Mouse (Mus musculus): ENCODE results near the gene Setd7. TPM values are rescaled to one million over a fixed set of nuclear protein-coding genes. Genes with fewer than 3 reads are reported as not detected.
A peak's percentile ranks its signal among the peaks of the same experiment; 100 is the strongest.
"Not testable (repeated sequence)": the region's sequence is repeated elsewhere in the genome, so short reads cannot be mapped to it uniquely, and the experiment has no call there.

The Setd7 gene
- polyA plus RNA-seq, 1 experiment from 2014 or later, result 5.0 TPM

DNA sequence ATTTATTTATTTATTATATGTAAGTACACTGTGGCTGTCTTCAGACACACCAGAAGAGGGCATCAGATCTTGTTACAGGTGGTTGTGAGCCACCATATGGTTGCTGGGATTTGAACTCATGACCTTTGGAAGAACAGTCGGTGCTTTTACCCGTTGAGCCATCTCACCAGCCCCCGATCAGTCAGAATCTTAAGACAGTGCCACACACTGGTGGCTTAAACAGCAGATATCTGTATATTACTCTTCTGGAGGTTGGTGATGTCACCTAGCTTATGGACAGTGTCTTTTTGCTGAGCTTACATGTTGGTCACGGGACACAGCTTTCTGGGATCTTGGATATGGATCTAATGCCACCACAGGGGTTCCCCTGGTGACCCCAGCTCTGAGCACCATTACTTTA is 18.6 kb upstream of the Setd7 start:
- not testable (repeated sequence) for H3K27ac ChIP-seq; H3K36me3 ChIP-seq (replicated peaks); H3K27me3 ChIP-seq (ENCODE audit: poor library complexity, severe bottlenecking); DNase-seq (ENCODE audit: extremely low spot score, low spot score); H3K4me3 ChIP-seq; H3K9me3 ChIP-seq
- H3K4me1 ChIP-seq, result peaks cover 25% of the 10 kb centered on the region
- WGBS, result 87% methylated on average over 4 of the region's 4 CpGs

DNA sequence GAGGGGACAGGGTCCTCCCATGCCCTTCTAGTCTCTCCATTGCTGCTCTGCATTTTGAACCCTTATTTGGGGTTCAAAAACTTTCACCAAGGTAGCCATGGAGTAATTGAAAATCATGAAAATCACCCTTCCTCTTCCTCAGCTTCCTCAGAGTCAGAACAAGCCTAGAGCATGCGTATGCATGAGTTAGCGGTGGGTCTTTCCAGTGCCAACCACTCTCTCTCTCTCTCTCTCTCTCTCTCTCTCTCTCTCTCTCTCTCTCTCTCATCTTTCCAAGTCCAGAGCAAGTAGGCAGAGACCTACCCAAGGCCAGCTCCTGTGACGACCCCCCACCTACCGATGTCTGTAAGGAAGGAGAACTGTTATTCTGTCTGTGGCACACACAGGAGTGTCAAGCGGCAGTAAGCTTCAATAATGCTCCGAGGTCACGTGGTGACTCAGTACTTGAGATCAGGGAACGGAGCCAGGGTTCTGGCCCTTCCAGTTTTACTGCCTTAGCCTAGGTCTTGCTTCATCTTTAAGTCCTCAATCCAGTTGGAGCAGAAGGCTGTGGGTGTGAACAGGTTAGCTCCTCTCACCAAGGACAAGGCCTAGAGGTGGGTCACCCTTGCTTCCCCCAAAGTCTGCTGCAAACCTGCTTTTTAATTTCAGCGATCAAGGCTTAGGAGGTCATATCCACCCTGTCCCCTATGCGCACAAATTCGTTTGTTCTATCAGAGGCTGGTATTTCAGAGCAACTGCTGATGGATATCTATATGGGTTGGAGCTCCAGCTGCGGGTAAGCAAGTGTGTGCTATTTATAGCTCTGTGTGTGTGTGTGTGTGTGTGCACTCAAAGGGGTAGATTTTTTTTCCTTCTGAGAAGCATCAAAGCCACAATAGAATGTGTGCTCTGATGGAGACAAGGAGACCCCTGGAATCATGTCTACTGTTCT is 17.4 kb upstream of the Setd7 start:
- Histone ChIP-seq H3K9me3 (no peaks in the 10 kb centered on the region), H3K36me3 (replicated peaks) (no peaks in the 10 kb centered on the region), H3K4me3 (no peak overlapping the region), H3K27me3 (ENCODE audit: poor library complexity, severe bottlenecking) (no peaks in the 10 kb centered on the region), H3K4me1 (peaks cover 19% of the 10 kb centered on the region), H3K27ac (peak overlapping the region; percentile 37; the same call in 1 of the 2 replicates)
- 89% methylated on average over 12 of the region's 12 CpGs for WGBS
- DNase-seq (ENCODE audit: extremely low spot score, low spot score), result no peak

DNA sequence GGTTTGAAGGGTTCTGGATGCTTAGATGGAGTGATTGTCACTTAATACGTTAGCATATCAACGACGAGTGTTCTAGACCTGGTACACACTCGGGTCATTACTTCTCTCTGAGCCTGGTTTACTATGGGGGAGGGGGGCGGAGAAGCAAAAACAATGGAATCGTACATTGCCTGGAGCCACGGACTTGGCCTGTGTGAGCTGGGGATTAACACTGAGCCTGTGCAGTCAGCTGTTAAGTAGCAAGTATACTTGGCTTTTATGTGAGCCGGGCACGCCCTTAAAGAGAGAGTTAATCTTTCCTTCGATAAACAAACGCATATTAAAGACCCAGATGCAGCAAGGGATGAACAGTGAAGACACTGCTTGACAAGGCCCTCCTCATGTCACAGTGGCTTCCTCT is 16.7 kb upstream of the Setd7 start:
- no peaks in the 10 kb centered on the region for H3K36me3 ChIP-seq (replicated peaks)
- no peak for DNase-seq (ENCODE audit: extremely low spot score, low spot score)
- peaks cover 19% of the 10 kb centered on the region for H3K4me1 ChIP-seq
- H3K27me3 ChIP-seq (ENCODE audit: poor library complexity, severe bottlenecking), result no peaks in the 10 kb centered on the region
- no peak overlapping the region for H3K4me3 ChIP-seq
- 55% methylated on average over 11 of the region's 11 CpGs for WGBS
- H3K27ac ChIP-seq, result peak overlapping the region; percentile 37; the same call in 1 of the 2 replicates
- no peaks in the 10 kb centered on the region for H3K9me3 ChIP-seq

DNA sequence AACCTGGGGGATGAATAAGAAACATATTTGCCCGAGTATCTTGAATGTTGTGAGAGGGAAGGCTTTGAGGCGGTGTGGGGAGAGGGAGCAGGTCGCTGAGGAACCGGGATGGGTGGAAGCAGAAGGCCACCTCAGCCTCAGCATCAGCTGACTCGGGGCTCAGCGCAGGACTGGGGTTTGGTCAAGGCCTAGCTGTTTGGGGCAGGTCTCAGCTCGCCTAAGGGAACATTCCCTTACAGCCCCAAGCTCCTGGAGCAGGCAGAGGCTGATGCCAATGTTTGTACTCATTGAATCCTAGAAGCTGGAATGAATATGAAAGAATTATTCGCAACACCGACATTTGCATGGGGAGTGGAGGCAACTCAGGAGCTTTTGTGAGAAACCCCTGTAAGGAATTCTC is 13.2 kb upstream of the Setd7 start:
- H3K36me3 ChIP-seq (replicated peaks), result no peaks in the 10 kb centered on the region
- H3K4me1 ChIP-seq, result peaks cover 19% of the 10 kb centered on the region
- DNase-seq (ENCODE audit: extremely low spot score, low spot score), result no peak
- H3K9me3 ChIP-seq, result no peaks in the 10 kb centered on the region
- no peak overlapping the region for H3K27ac ChIP-seq
- H3K27me3 ChIP-seq (ENCODE audit: poor library complexity, severe bottlenecking), result no peaks in the 10 kb centered on the region
- no peak overlapping the region for H3K4me3 ChIP-seq
- WGBS, result 78% methylated on average over 9 of the region's 9 CpGs

DNA sequence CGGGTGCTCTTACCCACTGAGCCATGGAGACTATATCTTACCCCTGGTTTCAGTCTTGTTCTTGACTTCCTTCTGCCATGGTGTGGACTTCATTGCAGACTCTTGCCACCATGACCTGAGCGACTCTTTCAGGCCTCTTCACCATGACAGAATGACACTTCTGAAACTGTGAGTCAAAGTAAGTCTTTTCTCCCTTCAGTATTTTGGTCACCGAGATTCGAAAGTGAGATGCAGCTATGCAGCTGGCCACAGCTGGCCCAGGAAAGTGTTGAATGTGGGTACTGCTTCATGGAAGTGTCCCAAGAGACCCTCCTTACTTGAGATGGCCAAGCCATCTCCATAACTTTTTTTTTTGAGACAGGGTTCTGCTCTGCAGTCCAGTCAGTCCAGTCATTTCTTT is 9.5 kb upstream of the Setd7 start:
- 91% methylated on average over 4 of the region's 4 CpGs for WGBS
- no peak overlapping the region for H3K4me3 ChIP-seq
- H3K36me3 ChIP-seq (replicated peaks), result no peaks in the 10 kb centered on the region

DNA sequence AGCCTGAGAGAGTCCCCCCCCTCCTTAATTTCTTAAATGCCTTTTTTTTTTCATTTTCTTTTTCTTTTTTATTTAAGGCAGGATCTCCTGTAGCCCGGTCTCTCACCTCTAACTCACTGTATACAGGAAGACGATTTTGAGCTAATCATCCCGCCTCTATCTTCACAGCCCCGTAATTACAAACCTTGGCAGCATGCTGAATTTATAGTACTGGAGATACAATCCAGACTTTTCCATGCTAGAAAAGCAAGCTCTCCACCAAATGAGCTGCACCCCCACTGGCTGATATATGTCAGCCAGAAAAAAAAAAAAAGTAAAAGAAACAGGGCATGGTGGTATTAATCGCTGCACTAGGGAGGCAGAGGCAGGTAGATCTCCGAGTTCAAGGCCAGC is 1.3 kb upstream of the Setd7 start:
- Histone ChIP-seq H3K36me3 (replicated peaks) (peaks cover 9% of the 10 kb centered on the region), H3K4me1 (peaks cover 31% of the 10 kb centered on the region), H3K9me3 (no peaks in the 10 kb centered on the region), H3K27ac (0 out of 2 replicates have a peak overlapping the region, but pooled peaks have one; percentile 98), H3K4me3 (peak overlapping the region; percentile 87; the same call in 1 of the 2 replicates), H3K27me3 (ENCODE audit: poor library complexity, severe bottlenecking) (peaks cover 11% of the 10 kb centered on the region; the same call in 1 of the 2 replicates)
- WGBS, result 79% methylated on average over 6 of the region's 6 CpGs
- no peak for DNase-seq (ENCODE audit: extremely low spot score, low spot score)

More for the DNA sequence above, 9.5 kb upstream of the Setd7 start:
- no peaks in the 10 kb centered on the region for H3K9me3 ChIP-seq
- no peak overlapping the region for H3K27ac ChIP-seq
- H3K27me3 ChIP-seq (ENCODE audit: poor library complexity, severe bottlenecking), result no peaks in the 10 kb centered on the region
- peaks cover 4% of the 10 kb centered on the region; the same call in 1 of the 2 replicates for H3K4me1 ChIP-seq
- no peak for DNase-seq (ENCODE audit: extremely low spot score, low spot score)

DNA sequence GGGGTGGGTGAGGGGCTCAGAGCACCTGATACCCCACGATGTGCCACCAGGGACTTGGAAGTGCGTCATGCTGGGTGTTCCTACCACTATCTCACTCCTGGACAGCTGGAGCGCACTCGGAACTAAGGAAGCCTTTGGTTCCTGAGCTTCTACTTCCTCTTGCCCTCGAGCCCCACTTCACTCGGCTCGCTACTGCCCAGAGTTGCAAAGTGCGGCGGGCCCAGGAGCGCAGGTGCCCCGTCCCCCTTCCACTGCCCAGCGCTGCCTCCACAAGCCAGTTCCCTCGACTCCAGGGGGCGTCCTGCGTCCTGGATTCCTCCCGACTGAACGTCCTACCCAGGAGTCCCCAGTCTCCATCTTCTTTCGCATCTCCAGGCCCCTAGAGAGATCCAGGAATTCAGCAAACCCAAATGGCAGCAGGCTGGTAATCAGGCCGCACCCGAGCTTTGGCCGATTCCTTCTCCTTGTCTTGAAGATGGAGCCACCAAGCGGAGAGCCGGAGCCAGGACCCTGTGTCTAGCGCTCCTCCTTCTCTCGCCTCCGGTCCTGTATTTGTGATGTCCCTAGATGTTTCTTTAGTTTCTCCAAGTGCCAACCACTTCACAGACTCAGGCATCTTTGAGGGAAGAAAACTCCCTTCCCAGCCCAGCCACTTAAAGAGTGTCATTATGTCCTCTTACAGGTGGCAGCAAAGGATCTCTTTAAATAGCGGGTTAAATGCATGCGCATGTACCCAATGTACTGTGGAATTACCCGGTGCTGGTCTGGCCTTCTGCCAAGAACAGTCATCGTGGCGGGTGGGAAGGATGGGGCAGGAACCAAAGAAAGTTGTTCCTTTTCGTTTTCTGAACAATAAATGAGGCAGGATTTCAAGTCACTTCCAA is 672 bp upstream of the Setd7 start:
- peak overlapping the region; percentile 87 for H3K4me3 ChIP-seq
- DNase-seq (ENCODE audit: extremely low spot score, low spot score), result peak; percentile 29
- peaks cover 11% of the 10 kb centered on the region; the same call in 1 of the 2 replicates for H3K27me3 ChIP-seq (ENCODE audit: poor library complexity, severe bottlenecking)
- 4% methylated on average over 32 of the region's 32 CpGs for WGBS
- H3K4me1 ChIP-seq, result peaks cover 32% of the 10 kb centered on the region
- peak overlapping the region; percentile 98 for H3K27ac ChIP-seq
- H3K36me3 ChIP-seq (replicated peaks), result peaks cover 11% of the 10 kb centered on the region
- H3K9me3 ChIP-seq, result no peaks in the 10 kb centered on the region

DNA sequence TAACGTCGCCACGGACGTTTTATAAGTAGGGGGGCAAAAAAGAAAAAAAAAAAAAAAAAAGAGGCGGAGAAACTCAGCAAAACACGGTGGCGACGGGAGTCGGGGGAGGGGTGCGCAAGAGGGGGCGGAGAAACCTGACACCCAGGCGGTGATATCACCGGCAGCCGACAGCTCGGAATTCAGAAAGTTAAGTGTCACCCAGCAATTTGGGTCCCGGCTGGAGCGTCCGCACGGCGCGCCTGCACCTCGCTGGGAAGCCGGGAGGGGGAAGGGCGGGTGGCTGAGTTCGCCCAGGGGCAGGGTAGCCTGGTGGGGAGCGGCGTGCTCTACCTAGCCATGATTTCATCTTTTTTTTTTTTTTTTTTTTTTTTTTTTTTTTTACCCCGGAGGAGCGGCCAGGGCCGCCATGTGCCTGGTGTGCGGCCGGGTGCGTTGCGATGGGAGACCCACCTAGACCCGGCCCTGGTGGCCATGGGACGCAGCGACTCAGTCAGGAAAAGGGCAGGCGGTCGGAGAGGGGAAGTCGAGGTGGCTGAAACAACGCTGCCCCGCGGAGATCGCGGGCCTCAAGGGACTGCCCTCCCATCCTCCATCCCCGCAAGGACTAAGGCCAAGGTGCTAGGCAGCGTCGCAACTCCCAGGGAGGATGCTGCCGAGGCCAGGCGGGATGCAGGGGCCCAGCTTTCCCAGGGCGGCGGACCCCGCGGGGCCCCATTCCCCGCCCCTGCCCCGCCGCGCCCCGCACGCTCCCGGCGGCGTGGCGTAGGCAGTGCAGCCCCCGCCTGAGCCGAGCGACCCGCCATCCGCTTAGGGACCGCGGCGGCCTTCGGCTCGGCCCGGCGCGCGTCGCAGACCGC is 857 bp downstream of the Setd7 start:
- Histone ChIP-seq H3K36me3 (replicated peaks) (peaks cover 11% of the 10 kb centered on the region), H3K9me3 (no peaks in the 10 kb centered on the region), H3K27ac (peak overlapping the region; percentile 98), H3K4me3 (peak overlapping the region; percentile 87), H3K4me1 (peaks cover 44% of the 10 kb centered on the region), H3K27me3 (ENCODE audit: poor library complexity, severe bottlenecking) (peaks cover 11% of the 10 kb centered on the region; the same call in 1 of the 2 replicates)
- DNase-seq (ENCODE audit: extremely low spot score, low spot score), result peak; percentile 84
- under 1% methylated on average over 80 of the region's 80 CpGs for WGBS

DNA sequence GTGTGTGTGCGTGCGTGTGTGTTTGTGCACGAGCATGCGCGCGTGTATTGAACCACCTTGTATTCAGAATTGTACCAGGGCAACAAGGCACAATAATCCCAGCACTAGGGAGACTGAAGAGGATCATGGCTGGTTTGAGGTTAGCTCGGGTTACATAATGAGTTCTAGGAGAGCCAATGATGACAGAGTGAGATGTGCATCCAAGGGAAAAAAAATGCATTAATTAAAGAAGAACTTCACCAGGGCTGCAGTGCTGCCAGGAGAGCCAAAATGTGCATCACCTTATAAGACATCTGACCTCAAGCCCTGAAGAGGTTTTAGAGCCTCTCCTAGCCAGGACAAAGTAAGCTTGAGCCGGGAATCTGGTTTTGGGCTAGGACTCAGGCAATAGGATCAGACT is 5.1 kb downstream of the Setd7 start:
- H3K9me3 ChIP-seq, result no peaks in the 10 kb centered on the region
- H3K36me3 ChIP-seq (replicated peaks), result peaks cover 14% of the 10 kb centered on the region
- 73% methylated on average over 8 of the region's 8 CpGs for WGBS
- H3K4me1 ChIP-seq, result peaks cover 55% of the 10 kb centered on the region
- DNase-seq (ENCODE audit: extremely low spot score, low spot score), result no peak
- H3K27me3 ChIP-seq (ENCODE audit: poor library complexity, severe bottlenecking), result no peaks in the 10 kb centered on the region
- no peak overlapping the region for H3K4me3 ChIP-seq
- H3K27ac ChIP-seq, result 0 out of 2 replicates have a peak overlapping the region, but pooled peaks have one; percentile 18

DNA sequence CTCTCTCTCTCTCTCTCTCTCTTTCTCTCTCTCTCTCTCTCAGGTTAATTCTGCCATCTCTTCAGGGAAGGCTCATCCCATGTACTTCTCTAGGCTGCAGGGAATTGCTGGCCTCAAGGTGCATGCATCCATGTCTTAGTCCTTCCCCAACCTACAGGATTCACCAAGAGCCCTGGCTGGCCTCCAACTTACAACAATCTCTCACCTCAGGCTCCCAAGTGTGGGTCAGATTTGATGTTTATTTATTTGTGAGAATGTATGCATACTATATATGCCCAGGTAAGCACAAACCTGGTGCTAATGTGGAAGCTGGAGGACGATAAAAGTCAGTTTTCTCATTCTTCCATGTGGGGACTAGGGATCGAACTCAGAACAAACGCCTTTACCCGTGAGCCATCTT is 5.8 kb downstream of the Setd7 start:
- no peak for DNase-seq (ENCODE audit: extremely low spot score, low spot score)
- H3K4me1 ChIP-seq, result peaks cover 55% of the 10 kb centered on the region
- no peaks in the 10 kb centered on the region for H3K27me3 ChIP-seq (ENCODE audit: poor library complexity, severe bottlenecking)
- no peaks in the 10 kb centered on the region for H3K9me3 ChIP-seq
- peaks cover 22% of the 10 kb centered on the region for H3K36me3 ChIP-seq (replicated peaks)
- WGBS, result 87% methylated on average over 4 of the region's 4 CpGs
- H3K27ac ChIP-seq, result no peak overlapping the region
- no peak overlapping the region for H3K4me3 ChIP-seq

DNA sequence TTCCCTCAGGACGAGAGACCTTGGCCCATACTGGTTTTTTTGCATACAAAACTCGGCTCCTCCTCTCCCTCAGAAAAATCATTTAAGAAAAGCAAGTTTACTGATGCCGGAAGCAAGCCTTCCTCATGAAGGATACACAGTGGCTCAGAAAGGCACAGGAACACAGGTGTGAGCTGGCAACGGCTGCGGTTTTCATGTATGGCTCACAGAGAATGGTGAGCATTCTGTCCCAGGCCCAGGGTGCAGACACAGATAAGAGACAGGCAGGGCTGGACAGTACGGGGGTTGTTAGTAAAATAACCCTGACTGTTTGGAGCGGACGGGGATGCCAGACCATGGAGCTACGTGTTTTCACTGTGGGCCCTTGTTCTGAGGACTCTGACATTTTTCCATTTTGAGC is 6.6 kb downstream of the Setd7 start:
- WGBS, result 85% methylated on average over 9 of the region's 9 CpGs
- H3K27ac ChIP-seq, result peak overlapping the region; percentile 48; the same call in 1 of the 2 replicates

DNA sequence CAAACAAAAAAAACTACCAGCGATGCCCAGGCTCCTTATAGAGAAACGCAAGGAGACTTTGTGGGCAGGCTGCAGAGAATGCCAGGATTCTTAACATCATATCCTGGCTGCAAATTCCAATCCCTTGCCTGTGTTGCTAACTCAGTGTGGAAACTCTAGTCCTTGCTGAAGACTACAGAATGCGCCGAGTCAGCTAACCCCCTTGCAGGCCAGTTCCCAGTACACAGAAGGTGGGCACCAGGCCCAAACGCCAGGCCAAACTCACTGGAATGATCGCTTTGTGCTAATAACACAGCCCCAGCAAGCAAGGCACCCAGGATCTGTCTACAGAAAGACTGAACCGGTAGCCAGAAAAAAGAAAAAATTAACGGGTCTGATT is 7.2 kb downstream of the Setd7 start:
- H3K4me1 ChIP-seq, result peaks cover 47% of the 10 kb centered on the region
- WGBS, result 77% methylated on average over 8 of the region's 8 CpGs
- H3K9me3 ChIP-seq, result no peaks in the 10 kb centered on the region
- no peaks in the 10 kb centered on the region for H3K27me3 ChIP-seq (ENCODE audit: poor library complexity, severe bottlenecking)
- no peak overlapping the region for H3K4me3 ChIP-seq
- peaks cover 34% of the 10 kb centered on the region for H3K36me3 ChIP-seq (replicated peaks)
- no peak overlapping the region for H3K27ac ChIP-seq
- DNase-seq (ENCODE audit: extremely low spot score, low spot score), result no peak

More for the DNA sequence above, 6.6 kb downstream of the Setd7 start:
- Histone ChIP-seq H3K36me3 (replicated peaks) (peaks cover 29% of the 10 kb centered on the region), H3K4me3 (no peak overlapping the region), H3K9me3 (no peaks in the 10 kb centered on the region), H3K4me1 (peaks cover 53% of the 10 kb centered on the region), H3K27me3 (ENCODE audit: poor library complexity, severe bottlenecking) (no peaks in the 10 kb centered on the region)
- DNase-seq (ENCODE audit: extremely low spot score, low spot score), result no peak

Measured in forebrain, embryonic 10.5 days (tissue).